Mouse (Mus musculus): ENCODE data around the gene Lat2. TPM values are rescaled to one million over a fixed set of nuclear protein-coding genes. Genes with fewer than 3 reads are reported as not detected.

Gene Lat2
- total RNA-seq, 2 experiments from 2014 or later = 3.4 to 3.9 TPM

GRCm38 (mm10) chr5:134637820-134638367, 23.1 kb upstream of the Lat2 start:
- peak overlapping the region; percentile 80 for H3K4me3 ChIP-seq
- peak overlapping the region; percentile 97 for H3K27ac ChIP-seq
- intact Hi-C loops (cut with DNase I) = loop anchor here (2.0 kb wide), 1 partner anchor 51 kb away; the partner anchor contains the start of gene Limk1
- DNase-seq (ENCODE audit: extremely low spot score in 1 of 2, low spot score in 2 of 2) = no peak
- TF ChIP-seq CTCF (IDR thresholded peaks at IDR 0.05) = no peak

- intact Hi-C loops (cut with DNase I) = no loop called here
- no peak overlapping the region for H3K4me3 ChIP-seq
- TF ChIP-seq CTCF (IDR thresholded peaks at IDR 0.05) = no peak
- DNase-seq (ENCODE audit: extremely low spot score in 1 of 2, low spot score in 2 of 2) = no peak
- H3K27ac ChIP-seq = no peak overlapping the region
Measured at GRCm38 (mm10) chr5:134632841-134633240, 18.0 kb upstream of the Lat2 start.

DNA sequence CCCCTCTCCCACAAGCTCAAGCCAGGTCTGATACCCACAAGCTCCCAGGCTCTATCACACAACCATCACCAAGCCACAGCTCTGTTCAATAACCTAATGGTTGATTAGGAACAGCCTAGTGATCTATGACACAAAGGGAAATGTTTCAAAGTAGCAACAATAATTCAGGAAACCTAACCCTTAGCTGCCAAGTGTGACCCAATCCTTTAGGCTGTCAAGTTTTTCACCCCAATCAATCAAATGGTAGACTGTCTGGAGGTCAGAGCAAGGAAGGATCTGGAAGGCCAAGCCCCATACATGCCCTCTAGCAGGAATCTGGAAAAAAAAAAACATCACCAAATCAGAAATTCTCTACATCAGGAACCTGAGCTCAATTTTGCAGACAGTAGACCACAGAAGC, 16.0 kb upstream of the Lat2 start:
- no peak for TF ChIP-seq CTCF (IDR thresholded peaks at IDR 0.05)
- no peak for DNase-seq (ENCODE audit: extremely low spot score in 1 of 2, low spot score in 2 of 2)
- Histone ChIP-seq H3K27ac (no peak overlapping the region), H3K4me3 (no peak overlapping the region)
- intact Hi-C loops (cut with DNase I) = no loop called here

DNA sequence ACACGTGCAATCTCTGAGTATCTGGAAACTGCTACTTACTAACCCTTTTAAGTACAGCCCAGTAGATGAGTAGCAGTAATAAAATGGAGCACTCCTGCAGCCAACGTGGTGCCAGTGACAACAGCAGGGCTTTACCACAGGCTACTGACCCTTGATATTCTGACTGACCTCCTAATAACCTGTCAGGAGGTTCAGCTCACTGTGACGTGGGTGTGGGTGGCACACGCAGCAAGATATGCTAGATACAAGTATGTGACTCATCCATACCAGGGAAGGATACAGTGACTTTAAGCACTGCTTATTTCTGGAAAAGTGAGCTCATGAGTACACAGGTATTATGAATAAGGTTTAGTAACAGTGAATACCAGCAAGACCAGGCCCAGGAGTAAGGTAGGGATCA, 14.7 kb upstream of the Lat2 start:
- no peak for TF ChIP-seq CTCF (IDR thresholded peaks at IDR 0.05)
- Histone ChIP-seq H3K4me3 (no peak overlapping the region), H3K27ac (no peak overlapping the region)
- intact Hi-C loops (cut with DNase I) = no loop called here
- no peak for DNase-seq (ENCODE audit: extremely low spot score in 1 of 2, low spot score in 2 of 2)

GRCm38 (mm10) chr5:134622069-134622468, 7.2 kb upstream of the Lat2 start:
- Histone ChIP-seq H3K4me3 (no peak overlapping the region), H3K27ac (peak overlapping the region; percentile 48; the same call in 1 of the 2 replicates)
- no peak for TF ChIP-seq CTCF (IDR thresholded peaks at IDR 0.05)
- DNase-seq (ENCODE audit: extremely low spot score in 1 of 2, low spot score in 2 of 2) = no peak
- intact Hi-C loops (cut with DNase I) = no loop called here

DNA sequence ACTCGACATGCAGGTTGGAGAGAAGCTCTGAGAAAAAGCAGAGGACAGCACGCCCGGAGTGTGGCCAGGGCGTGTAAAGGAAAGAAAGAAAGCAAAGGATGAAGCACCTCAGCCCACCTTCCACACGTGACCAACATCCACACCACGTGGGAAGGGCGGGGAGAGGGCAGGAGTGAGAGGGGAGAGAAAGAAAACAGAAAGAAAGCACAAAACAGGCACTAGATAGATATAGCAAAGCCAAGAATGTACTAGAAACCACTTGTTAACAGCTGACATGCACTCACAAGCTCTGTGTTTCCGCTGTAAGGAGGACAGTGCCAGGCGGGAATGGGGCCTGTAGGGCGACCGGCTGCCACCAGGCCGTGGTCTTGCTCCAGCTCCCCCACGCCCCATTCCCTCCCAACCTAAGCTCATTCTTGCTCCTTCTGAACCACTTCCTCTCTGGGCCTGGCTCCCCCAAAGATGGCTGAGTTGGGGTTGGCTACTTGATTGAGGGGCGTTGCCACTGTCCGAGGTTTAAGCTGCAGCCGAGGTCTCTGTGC, 6.3 kb upstream of the Lat2 start:
- no peak for TF ChIP-seq CTCF (IDR thresholded peaks at IDR 0.05)
- intact Hi-C loops (cut with DNase I) = no loop called here
- H3K27ac ChIP-seq = peak overlapping the region; percentile 67; the same call in 1 of the 2 replicates
- DNase-seq (ENCODE audit: extremely low spot score in 1 of 2, low spot score in 2 of 2) = no peak
- H3K4me3 ChIP-seq = no peak overlapping the region

DNA sequence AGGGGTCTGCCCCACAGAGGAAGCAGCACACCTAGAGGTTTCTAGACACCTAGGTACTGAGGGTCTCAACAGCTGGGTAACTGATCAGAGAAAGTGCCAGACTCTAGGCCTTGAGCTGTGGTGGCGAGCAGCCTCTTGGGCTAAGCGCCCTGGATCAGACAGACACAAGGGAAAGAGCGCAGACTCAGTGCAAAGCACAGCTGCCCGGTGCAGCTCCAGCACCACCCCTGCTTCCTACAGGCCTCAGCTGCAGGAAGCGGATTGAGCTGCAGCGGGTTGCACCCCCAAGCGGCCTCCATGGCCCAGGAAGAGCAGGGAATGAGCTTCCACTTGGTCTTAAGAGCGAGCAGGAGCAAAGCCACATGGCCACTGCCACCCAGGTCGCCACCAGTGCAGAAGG, 5.6 kb upstream of the Lat2 start:
- H3K27ac ChIP-seq = peak overlapping the region; percentile 67
- no peak overlapping the region for H3K4me3 ChIP-seq
- intact Hi-C loops (cut with DNase I) = no loop called here
- no peak for DNase-seq (ENCODE audit: extremely low spot score in 1 of 2, low spot score in 2 of 2)
- no peak for TF ChIP-seq CTCF (IDR thresholded peaks at IDR 0.05)

GRCm38 (mm10) chr5:134617071-134617470, 2.2 kb upstream of the Lat2 start:
- intact Hi-C loops (cut with DNase I) = loop anchor here (2.0 kb wide), 1 partner anchor 122 kb away; no protein-coding TSS in a partner anchor

DNA sequence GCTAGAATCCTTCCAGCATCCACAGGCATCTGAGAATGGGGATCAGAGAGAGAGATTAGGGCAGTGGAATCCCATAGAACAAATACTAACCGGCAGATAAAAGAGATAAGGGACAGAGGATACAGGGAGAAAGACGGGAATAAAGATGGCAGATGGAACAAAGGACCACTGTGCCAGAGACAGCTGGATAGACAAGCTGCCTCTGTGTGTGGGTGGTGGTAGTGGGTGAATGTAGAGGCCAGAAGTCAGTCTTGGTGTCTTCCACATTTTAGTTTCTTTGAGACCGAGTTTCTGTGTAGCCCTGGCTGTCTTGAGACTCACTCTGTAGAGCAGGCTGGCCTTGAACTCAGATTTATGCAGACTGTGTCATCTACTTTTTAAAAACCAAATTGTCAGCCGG, 955 bp upstream of the Lat2 start:
- no peak for DNase-seq (ENCODE audit: extremely low spot score in 1 of 2, low spot score in 2 of 2)
- intact Hi-C loops (cut with DNase I) = loop anchor here (2.0 kb wide), 1 partner anchor 121 kb away; no protein-coding TSS in a partner anchor
- 0 out of 2 replicates have a peak overlapping the region, but pooled peaks have one; percentile 2 for H3K27ac ChIP-seq
- no peak for TF ChIP-seq CTCF (IDR thresholded peaks at IDR 0.05)
- H3K4me3 ChIP-seq = no peak overlapping the region

More at GRCm38 (mm10) chr5:134617071-134617470, 2.2 kb upstream of the Lat2 start:
- DNase-seq (ENCODE audit: extremely low spot score in 1 of 2, low spot score in 2 of 2) = peak; percentile 52 to 78
- peak; percentile 90 for TF ChIP-seq CTCF (IDR thresholded peaks at IDR 0.05)
- no peak overlapping the region for H3K27ac ChIP-seq
- H3K4me3 ChIP-seq = no peak overlapping the region

- intact Hi-C loops (cut with DNase I) = no loop called here
- no peak for DNase-seq (ENCODE audit: extremely low spot score in 1 of 2, low spot score in 2 of 2)
- TF ChIP-seq CTCF (IDR thresholded peaks at IDR 0.05) = no peak
- Histone ChIP-seq H3K27ac (no peak overlapping the region), H3K4me3 (no peak overlapping the region)
Measured at GRCm38 (mm10) chr5:134615380-134615779, 555 bp upstream of the Lat2 start.

DNA sequence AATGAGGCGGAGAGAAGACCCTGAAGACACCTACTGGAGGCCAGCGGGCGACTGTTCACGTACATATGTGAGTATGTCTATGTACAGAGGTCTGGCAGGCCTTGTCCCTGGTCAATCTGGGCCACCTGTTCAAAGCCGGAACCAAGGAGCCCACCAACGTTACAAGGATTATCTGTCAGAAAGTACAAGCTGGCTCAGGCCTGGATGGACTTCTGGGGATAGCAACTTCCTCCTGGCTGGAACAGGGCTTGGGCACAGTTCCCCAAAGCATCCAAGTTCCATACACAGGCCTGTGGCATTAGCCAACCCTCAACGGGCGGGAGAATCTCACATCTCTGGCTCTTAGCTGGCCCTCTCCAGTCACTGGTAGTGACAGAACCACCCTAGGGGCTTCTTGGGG, 529 bp downstream of the Lat2 start:
- peak overlapping the region; percentile 5; the same call in 1 of the 2 replicates for H3K27ac ChIP-seq
- DNase-seq (ENCODE audit: extremely low spot score in 1 of 2, low spot score in 2 of 2) = no peak
- intact Hi-C loops (cut with DNase I) = no loop called here
- no peak for TF ChIP-seq CTCF (IDR thresholded peaks at IDR 0.05)
- H3K4me3 ChIP-seq = no peak overlapping the region

GRCm38 (mm10) chr5:134613727-134614126, 1.1 kb downstream of the Lat2 start:
- TF ChIP-seq CTCF (IDR thresholded peaks at IDR 0.05) = no peak
- no peak overlapping the region for H3K4me3 ChIP-seq
- 0 out of 2 replicates have a peak overlapping the region, but pooled peaks have one; percentile 0 for H3K27ac ChIP-seq
- intact Hi-C loops (cut with DNase I) = no loop called here
- no peak for DNase-seq (ENCODE audit: extremely low spot score in 1 of 2, low spot score in 2 of 2)

All from left cerebral cortex, adult 2 months (tissue).